Mouse (Mus musculus): Measurements from ENCODE around the gene Faf1.

GRCm38 (mm10) chr4:109887856-109888357, 211.5 kb downstream of the Faf1 start:
- TF ChIP-seq CTCF (IDR thresholded peaks at IDR 0.05; ENCODE audit: low read depth, low read length) (no peak), EP300 (IDR thresholded peaks at IDR 0.05; ENCODE audit: insufficient read depth, low read depth, low read length) (no peak)

Measured in ES-Bruce4 (cell line).